Mouse (Mus musculus): ENCODE results near the gene Tbl1x. TPM values are rescaled to one million over a fixed set of nuclear protein-coding genes. Genes with fewer than 3 reads are reported as not detected.

Gene Tbl1x
- polyA plus RNA-seq, 1 experiment = 7.1 TPM

GRCm38 (mm10) chrX:77607488-77607887 is 96.7 kb downstream of the Tbl1x start:
- no peak overlapping the region for H3K27ac ChIP-seq (ENCODE audit: control insufficient read depth, insufficient read depth, low read depth, low read length, poor library complexity)

GRCm38 (mm10) chrX:77608947-77609703 is 98.3 kb downstream of the Tbl1x start:
- H3K4me3 ChIP-seq (replicated peaks; ENCODE audit: control insufficient read depth, low read depth, low read length) = no peak overlapping the region
- H3K27ac ChIP-seq (ENCODE audit: control insufficient read depth, insufficient read depth, low read depth, low read length, poor library complexity) = no peak overlapping the region
- no peaks in the 10 kb centered on the region; the same call in 1 of the 2 replicates for H3K4me1 ChIP-seq (ENCODE audit: control insufficient read depth, insufficient read depth, low read length)
- WGBS = 25% methylated on average over 2 of the region's 2 CpGs
- no peak for TF ChIP-seq POLR2A (IDR thresholded peaks at IDR 0.05; ENCODE audit: borderline replicate concordance, control insufficient read depth, low read depth, low read length)
- no peak for TF ChIP-seq CTCF (IDR thresholded peaks at IDR 0.05; ENCODE audit: control insufficient read depth, insufficient read depth, low read length)

More at GRCm38 (mm10) chrX:77607488-77607887, 96.7 kb downstream of the Tbl1x start:
- no peak for TF ChIP-seq POLR2A (IDR thresholded peaks at IDR 0.05; ENCODE audit: borderline replicate concordance, control insufficient read depth, low read depth, low read length)
- no peak for TF ChIP-seq CTCF (IDR thresholded peaks at IDR 0.05; ENCODE audit: control insufficient read depth, insufficient read depth, low read length)
- H3K4me3 ChIP-seq (replicated peaks; ENCODE audit: control insufficient read depth, low read depth, low read length) = no peak overlapping the region
- H3K4me1 ChIP-seq (ENCODE audit: control insufficient read depth, insufficient read depth, low read length) = no peaks in the 10 kb centered on the region; the same call in 1 of the 2 replicates
- WGBS = 42% methylated on average over 1 of the region's 1 CpGs

GRCm38 (mm10) chrX:77611938-77612337 is 101.1 kb downstream of the Tbl1x start:
- 38% methylated on average over 3 of the region's 3 CpGs for WGBS

GRCm38 (mm10) chrX:77613041-77613440 is 102.2 kb downstream of the Tbl1x start:
- no peak overlapping the region for H3K27ac ChIP-seq (ENCODE audit: control insufficient read depth, insufficient read depth, low read depth, low read length, poor library complexity)
- 81% methylated on average over 1 of the region's 1 CpGs for WGBS
- H3K4me1 ChIP-seq (ENCODE audit: control insufficient read depth, insufficient read depth, low read length) = no peaks in the 10 kb centered on the region; the same call in 1 of the 2 replicates
- TF ChIP-seq POLR2A (IDR thresholded peaks at IDR 0.05; ENCODE audit: borderline replicate concordance, control insufficient read depth, low read depth, low read length) = no peak
- no peak for TF ChIP-seq CTCF (IDR thresholded peaks at IDR 0.05; ENCODE audit: control insufficient read depth, insufficient read depth, low read length)
- no peak overlapping the region for H3K4me3 ChIP-seq (replicated peaks; ENCODE audit: control insufficient read depth, low read depth, low read length)

More at GRCm38 (mm10) chrX:77611938-77612337, 101.1 kb downstream of the Tbl1x start:
- no peak for TF ChIP-seq POLR2A (IDR thresholded peaks at IDR 0.05; ENCODE audit: borderline replicate concordance, control insufficient read depth, low read depth, low read length)
- no peak for TF ChIP-seq CTCF (IDR thresholded peaks at IDR 0.05; ENCODE audit: control insufficient read depth, insufficient read depth, low read length)
- Histone ChIP-seq H3K4me1 (ENCODE audit: control insufficient read depth, insufficient read depth, low read length) (no peaks in the 10 kb centered on the region; the same call in 1 of the 2 replicates), H3K4me3 (replicated peaks; ENCODE audit: control insufficient read depth, low read depth, low read length) (no peak overlapping the region), H3K27ac (ENCODE audit: control insufficient read depth, insufficient read depth, low read depth, low read length, poor library complexity) (no peak overlapping the region)

GRCm38 (mm10) chrX:77615735-77616293 is 105.0 kb downstream of the Tbl1x start:
- Histone ChIP-seq H3K27ac (ENCODE audit: control insufficient read depth, insufficient read depth, low read depth, low read length, poor library complexity) (no peak overlapping the region), H3K4me1 (ENCODE audit: control insufficient read depth, insufficient read depth, low read length) (no peaks in the 10 kb centered on the region; the same call in 1 of the 2 replicates), H3K4me3 (replicated peaks; ENCODE audit: control insufficient read depth, low read depth, low read length) (no peak overlapping the region)
- WGBS = 81% methylated on average over 4 of the region's 4 CpGs
- TF ChIP-seq POLR2A (IDR thresholded peaks at IDR 0.05; ENCODE audit: borderline replicate concordance, control insufficient read depth, low read depth, low read length) = no peak

GRCm38 (mm10) chrX:77617368-77618144 is 106.7 kb downstream of the Tbl1x start:
- whole genome bisulfite sequencing = 71% methylated on average over 6 of the region's 6 CpGs
- Histone ChIP-seq H3K4me1 (ENCODE audit: control insufficient read depth, insufficient read depth, low read length) (no peaks in the 10 kb centered on the region; the same call in 1 of the 2 replicates), H3K27ac (ENCODE audit: control insufficient read depth, insufficient read depth, low read depth, low read length, poor library complexity) (no peak overlapping the region), H3K4me3 (replicated peaks; ENCODE audit: control insufficient read depth, low read depth, low read length) (no peak overlapping the region)
- TF ChIP-seq CTCF (IDR thresholded peaks at IDR 0.05; ENCODE audit: control insufficient read depth, insufficient read depth, low read length) (no peak), POLR2A (IDR thresholded peaks at IDR 0.05; ENCODE audit: borderline replicate concordance, control insufficient read depth, low read depth, low read length) (no peak)

- no peaks in the 10 kb centered on the region; the same call in 1 of the 2 replicates for H3K4me1 ChIP-seq (ENCODE audit: control insufficient read depth, insufficient read depth, low read length)
- no peak overlapping the region for H3K4me3 ChIP-seq (replicated peaks; ENCODE audit: control insufficient read depth, low read depth, low read length)
- TF ChIP-seq CTCF (IDR thresholded peaks at IDR 0.05; ENCODE audit: control insufficient read depth, insufficient read depth, low read length) (no peak), POLR2A (IDR thresholded peaks at IDR 0.05; ENCODE audit: borderline replicate concordance, control insufficient read depth, low read depth, low read length) (no peak)
- no peak overlapping the region for H3K27ac ChIP-seq (ENCODE audit: control insufficient read depth, insufficient read depth, low read depth, low read length, poor library complexity)
- 69% methylated on average over 2 of the region's 2 CpGs for WGBS
Measured at GRCm38 (mm10) chrX:77630439-77630838, 119.6 kb downstream of the Tbl1x start.

- WGBS = 84% methylated on average over 3 of the region's 3 CpGs
- Histone ChIP-seq H3K4me1 (ENCODE audit: control insufficient read depth, insufficient read depth, low read length) (no peaks in the 10 kb centered on the region), H3K4me3 (replicated peaks; ENCODE audit: control insufficient read depth, low read depth, low read length) (no peak overlapping the region), H3K27ac (ENCODE audit: control insufficient read depth, insufficient read depth, low read depth, low read length, poor library complexity) (no peak overlapping the region)
- TF ChIP-seq CTCF (IDR thresholded peaks at IDR 0.05; ENCODE audit: control insufficient read depth, insufficient read depth, low read length) (no peak), POLR2A (IDR thresholded peaks at IDR 0.05; ENCODE audit: borderline replicate concordance, control insufficient read depth, low read depth, low read length) (no peak)
Measured at GRCm38 (mm10) chrX:77636499-77636898, 125.7 kb downstream of the Tbl1x start.

Data from bone marrow, adult 2 months (tissue).